Mouse (Mus musculus) ovary, postnatal 14 days (tissue): ENCODE results near the gene Ifi208.
A peak's percentile ranks its signal among the peaks of the same experiment; 100 is the strongest.
"Not testable (repeated sequence)": the region's sequence is repeated elsewhere in the genome, so short reads cannot be mapped to it uniquely, and the experiment has no call there.

Experiments
- DNase-seq: peaks from one replicate; pipeline ENCODE4 v3.0.0; 2022; ENCODE audit warnings: low spot score

The Ifi208 gene

GRCm38 (mm10) chr1:173673458-173674097 is at the start of gene Ifi208:
Ifi208 (plus strand) TSS chr1:173673675.
- DNase-seq, result not testable (repeated sequence)

GRCm38 (mm10) chr1:173624052-173624451 is 49.4 kb upstream of the Ifi208 start:
- DNase-seq, result no peak

GRCm38 (mm10) chr1:173626686-173627085 is 46.8 kb upstream of the Ifi208 start:
- DNase-seq, result no peak

- not testable (repeated sequence) for DNase-seq
These were observed 42.9 kb upstream of the Ifi208 start, which contains the start of gene Ifi209 for GRCm38 (mm10) chr1:173630622-173631021. Ifi209 (plus strand) TSS chr1:173630917.

GRCm38 (mm10) chr1:173633969-173634645 is 39.4 kb upstream of the Ifi208 start:
- no peak for DNase-seq

- DNase-seq, result no peak
These were observed 28.1 kb upstream of the Ifi208 start for GRCm38 (mm10) chr1:173645393-173645792.

- DNase-seq, result no peak
These were observed 15.5 kb upstream of the Ifi208 start for GRCm38 (mm10) chr1:173657973-173658372.

- DNase-seq, result not testable (repeated sequence)
These were observed 5.1 kb downstream of the Ifi208 start for GRCm38 (mm10) chr1:173678605-173679004.

- no peak for DNase-seq
These were observed 20.8 kb downstream of the Ifi208 start for GRCm38 (mm10) chr1:173694270-173694669.

- DNase-seq, result peak; percentile 6
These were observed 59.7 kb downstream of the Ifi208 start for GRCm38 (mm10) chr1:173733219-173733618.

- DNase-seq, result not testable (repeated sequence)
These were observed 61.5 kb downstream of the Ifi208 start for GRCm38 (mm10) chr1:173735015-173735414.

- DNase-seq, result no peak
These were observed 63.5 kb downstream of the Ifi208 start for GRCm38 (mm10) chr1:173736986-173737385.

- no peak for DNase-seq
These were observed 67.1 kb downstream of the Ifi208 start for GRCm38 (mm10) chr1:173740537-173740936.

GRCm38 (mm10) chr1:173741656-173742055 is 68.2 kb downstream of the Ifi208 start, which contains the start of gene Ifi207:
Ifi207 (minus strand) TSS chr1:173741747.
- no peak for DNase-seq

- DNase-seq, result no peak
These were observed 68.8 kb downstream of the Ifi208 start for GRCm38 (mm10) chr1:173742262-173742661.
